Mouse (Mus musculus) thymus, postnatal 25 days (tissue): ENCODE results near the gene Hist2h2ab.
"Not testable (repeated sequence)": the region's sequence is repeated elsewhere in the genome, so short reads cannot be mapped to it uniquely, and the experiment has no call there.

Experiments used
- DNase-seq: peaks from one replicate; pipeline ENCODE4 v3.0.0; 2022

Hist2h2ab gene

GRCm38 (mm10) chr3:96219661-96220130, at the start of gene Hist2h2ab, which contains the start of gene Bola1:
Hist2h2ab (plus strand) TSS chr3:96219865.
Bola1 (minus strand) TSS chr3:96219709.
- DNase-seq = peak; percentile 86

- no peak for DNase-seq
These were observed 49.4 kb upstream of the Hist2h2ab start for GRCm38 (mm10) chr3:96170276-96170675.

- DNase-seq = peak; percentile 42
These were observed 48.6 kb upstream of the Hist2h2ab start for GRCm38 (mm10) chr3:96170976-96171545.

- DNase-seq = no peak
These were observed 48.0 kb upstream of the Hist2h2ab start for GRCm38 (mm10) chr3:96171583-96172196.

DNA sequence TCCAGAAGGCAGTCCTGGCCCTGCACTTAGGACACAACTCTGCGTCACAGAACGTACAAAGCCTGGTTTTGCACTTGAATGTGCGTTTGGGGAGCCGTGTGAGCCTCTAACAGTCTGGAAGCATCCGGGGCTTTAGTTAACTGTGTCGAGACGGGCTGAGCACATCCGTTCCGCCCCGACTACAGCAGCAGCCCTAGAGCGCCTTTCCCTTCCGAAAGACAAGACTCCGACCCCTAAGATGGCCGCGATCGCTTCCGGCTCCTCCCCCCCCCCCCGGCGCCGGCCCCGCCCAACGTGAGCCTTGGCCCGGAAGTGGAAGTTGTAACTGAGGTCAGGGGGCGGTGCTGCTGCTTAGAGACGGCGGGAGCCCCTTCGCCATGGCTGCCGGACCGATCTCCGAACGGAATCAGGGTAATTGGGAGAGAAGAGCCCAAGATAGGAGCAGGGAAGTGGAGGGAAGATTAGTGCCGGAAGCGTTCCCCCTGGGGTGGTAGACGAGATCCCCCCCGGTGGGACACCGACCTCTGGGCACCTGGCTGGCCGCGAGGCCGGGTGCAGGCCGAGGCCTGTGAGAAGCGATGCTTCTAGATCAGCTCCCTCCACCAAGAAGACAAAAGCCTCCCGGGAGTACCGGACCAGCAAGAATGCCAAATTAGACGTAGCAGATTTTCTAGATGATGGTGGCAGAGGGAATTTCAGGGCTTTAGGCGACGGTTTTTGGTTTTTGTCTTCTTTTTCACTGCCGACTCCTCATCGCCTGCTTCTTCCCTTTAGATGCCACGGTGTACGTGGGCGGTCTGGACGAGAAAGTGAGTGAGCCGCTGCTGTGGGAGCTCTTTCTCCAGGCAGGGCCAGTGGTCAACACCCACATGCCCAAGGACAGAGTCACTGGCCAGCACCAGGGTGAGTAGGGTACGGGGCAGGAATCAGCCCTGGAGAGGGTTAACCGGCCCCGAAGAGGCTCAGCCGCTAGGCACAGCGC, 47.2 kb upstream of the Hist2h2ab start, which contains the start of gene Sf3b4:
Gene Sf3b4 (plus strand): TSS at position 136 of the 982 bp plus-strand sequence.
- peak; percentile 86 for DNase-seq

DNA sequence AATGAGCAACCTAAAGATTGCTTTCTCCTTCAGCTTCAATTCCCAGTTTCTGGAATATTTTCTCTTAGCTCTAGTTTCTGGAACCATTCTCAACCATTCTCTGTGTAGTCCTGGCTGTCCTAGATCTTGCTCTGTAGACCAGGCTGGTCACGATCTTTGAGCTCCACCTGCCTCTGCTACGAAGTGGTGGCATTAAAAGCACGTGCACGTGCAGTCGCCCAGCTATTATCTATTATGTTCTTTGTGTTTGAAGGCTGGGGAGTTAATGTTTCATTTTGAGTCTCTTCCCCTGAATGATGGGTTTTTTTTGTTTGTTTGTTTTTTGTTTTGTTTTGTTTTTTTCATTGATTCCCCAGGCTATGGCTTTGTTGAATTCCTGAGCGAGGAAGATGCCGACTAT, 46.5 kb upstream of the Hist2h2ab start:
- DNase-seq = no peak

GRCm38 (mm10) chr3:96174042-96174441, 45.6 kb upstream of the Hist2h2ab start:
- not testable (repeated sequence) for DNase-seq

- no peak for DNase-seq
These were observed 44.4 kb upstream of the Hist2h2ab start for GRCm38 (mm10) chr3:96175251-96175650.

GRCm38 (mm10) chr3:96178427-96178826, 41.2 kb upstream of the Hist2h2ab start:
- DNase-seq = no peak

DNA sequence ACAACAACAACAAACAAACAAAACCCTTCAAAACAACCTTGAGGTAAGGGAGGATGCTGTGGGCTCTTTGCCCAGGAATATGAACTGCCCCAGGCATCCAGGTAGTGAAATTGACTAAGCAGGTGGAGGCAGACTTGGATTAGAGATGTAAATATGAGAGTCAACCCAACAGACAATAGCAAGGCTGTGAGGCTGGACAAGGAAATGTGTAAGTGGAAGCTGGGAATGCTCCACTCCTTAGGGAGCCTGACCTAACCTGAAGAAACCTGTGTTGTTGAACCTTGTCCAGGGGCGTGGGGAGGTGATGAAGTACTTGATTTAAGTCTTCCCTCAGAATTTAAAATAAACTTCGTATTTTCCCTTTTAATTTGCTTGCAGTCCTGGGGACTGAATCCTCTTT, 40.8 kb upstream of the Hist2h2ab start:
- DNase-seq = no peak

DNA sequence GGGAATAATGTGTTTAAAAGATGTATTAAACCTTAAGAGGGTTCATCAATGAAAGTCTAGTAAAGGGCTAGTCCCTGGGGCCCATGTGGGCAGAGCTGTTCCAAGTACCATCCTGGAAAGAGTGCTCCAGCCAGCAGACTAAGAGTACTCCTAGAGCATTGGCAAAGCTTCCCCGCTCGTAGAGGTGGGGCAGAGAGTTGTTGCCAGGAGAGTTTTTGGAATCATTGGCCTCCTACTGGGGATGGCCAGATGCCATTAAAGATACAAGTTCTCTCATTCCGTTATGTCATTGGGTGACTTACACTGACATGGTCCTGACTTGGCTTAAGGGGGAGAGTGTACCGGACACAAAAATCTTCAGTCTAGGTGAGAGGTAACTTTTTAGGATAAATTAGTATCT, 40.1 kb upstream of the Hist2h2ab start:
- no peak for DNase-seq

GRCm38 (mm10) chr3:96180727-96181477, 38.8 kb upstream of the Hist2h2ab start, which contains the start of gene Sv2a:
Sv2a (plus strand) TSS chr3:96181151.
- peak; percentile 58 for DNase-seq

- DNase-seq = no peak
These were observed 37.9 kb upstream of the Hist2h2ab start for GRCm38 (mm10) chr3:96181510-96182381.

DNA sequence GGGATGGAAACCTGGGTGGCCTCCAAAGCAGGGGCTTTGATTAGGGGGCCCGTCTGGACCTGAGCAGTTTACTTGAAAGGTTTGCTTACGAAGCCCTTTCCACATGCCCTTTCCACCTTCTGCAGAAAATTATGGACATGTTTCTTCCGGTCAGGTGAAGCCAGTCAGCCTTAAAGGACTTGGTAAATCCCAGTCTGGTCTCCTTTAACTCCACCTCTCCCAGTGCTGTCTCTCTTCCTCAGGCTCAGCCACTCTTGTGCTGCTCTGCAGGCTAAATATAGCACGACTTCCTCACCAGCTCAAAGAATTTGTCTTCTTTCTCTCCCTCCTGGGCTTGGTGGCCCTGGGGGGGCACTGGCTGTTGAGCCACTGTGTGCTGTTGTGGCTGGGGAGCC, 37.3 kb upstream of the Hist2h2ab start:
- DNase-seq = no peak

- no peak for DNase-seq
These were observed 26.7 kb upstream of the Hist2h2ab start for GRCm38 (mm10) chr3:96192977-96193376.

DNA sequence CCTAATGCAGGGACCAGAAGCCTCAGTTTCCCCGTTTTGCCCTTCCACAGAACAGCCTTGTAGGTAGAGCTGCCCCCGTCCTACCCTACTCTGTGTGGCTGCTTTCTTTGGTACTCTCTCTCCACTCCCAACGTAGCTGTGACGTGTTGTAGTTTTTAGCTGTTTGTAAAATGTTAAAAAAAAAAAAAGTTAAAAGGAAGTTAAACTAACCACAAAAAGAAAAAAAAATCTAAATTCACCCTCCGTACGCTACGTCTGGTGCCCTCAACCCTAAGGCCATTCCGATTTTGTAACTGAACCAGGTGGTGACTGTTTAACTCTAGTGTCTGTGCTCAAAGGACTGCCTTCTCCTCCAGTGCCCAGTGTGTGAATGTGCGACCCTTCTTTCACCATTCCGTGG, 24.7 kb upstream of the Hist2h2ab start:
- no peak for DNase-seq

DNA sequence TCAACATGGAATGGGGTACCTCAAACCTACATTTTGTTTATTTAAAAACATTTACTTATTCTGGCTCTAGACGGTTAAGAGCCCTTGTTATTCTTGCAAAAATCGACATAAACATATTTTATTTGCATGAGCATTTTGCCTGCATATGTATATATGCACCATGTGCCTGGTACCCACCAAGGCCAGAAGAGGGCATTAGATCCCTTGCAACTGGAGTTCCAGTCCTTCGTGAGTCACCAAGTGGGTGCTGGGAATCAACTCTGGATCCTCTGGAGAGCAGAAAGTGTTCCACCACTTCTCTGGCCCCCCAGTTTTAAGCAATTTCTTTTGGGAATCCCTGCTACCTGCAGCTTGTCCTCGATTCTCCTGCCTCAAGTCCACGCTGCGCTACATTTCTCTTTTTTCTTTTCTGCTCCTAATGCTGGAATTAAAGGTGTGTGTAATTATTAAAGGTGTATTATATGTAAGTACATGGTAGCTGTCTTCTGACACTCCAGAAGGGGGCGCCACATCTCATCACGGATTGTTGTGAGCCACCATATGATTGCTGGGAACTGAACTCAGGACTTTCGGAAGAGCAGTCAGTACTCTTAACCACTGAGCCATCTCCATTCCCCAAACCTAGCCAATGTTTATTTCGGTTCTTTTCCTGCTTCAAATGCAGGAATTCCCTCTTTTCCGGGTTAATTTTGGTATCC, 23.9 kb upstream of the Hist2h2ab start:
- DNase-seq = no peak

DNA sequence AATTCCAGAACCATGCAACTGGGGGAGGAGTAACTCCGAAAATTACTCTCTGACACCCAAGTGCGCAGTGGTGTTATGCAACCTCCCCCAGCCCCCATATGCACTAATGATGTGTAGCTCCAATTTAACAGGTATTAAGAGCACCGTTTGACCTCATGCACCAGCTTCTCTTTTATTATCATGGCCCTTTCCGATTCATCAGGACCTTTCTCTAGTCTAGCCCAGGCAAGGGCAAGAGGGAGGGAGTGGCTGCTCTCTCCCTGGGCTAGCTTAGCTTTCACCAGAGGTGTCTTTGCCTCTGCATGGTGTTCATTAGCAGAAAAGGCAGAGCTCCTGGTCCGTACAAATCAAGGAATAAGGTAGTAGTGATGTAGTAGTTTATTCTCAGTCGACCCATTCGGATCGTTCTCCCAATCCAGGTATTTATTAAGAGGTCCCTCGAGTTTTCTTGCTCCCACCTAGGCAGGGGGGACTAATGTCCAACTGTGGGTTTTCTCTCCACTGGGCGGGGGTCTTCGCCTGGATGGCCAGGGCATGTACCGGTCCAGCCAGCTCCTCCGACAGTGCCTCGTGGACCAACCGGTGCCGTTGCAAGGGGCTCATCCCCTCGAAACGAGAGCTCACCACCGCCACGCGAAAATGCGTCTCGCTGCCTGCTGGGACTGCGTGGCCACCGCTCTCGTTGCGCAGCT, 23.1 kb upstream of the Hist2h2ab start:
- DNase-seq = no peak

DNA sequence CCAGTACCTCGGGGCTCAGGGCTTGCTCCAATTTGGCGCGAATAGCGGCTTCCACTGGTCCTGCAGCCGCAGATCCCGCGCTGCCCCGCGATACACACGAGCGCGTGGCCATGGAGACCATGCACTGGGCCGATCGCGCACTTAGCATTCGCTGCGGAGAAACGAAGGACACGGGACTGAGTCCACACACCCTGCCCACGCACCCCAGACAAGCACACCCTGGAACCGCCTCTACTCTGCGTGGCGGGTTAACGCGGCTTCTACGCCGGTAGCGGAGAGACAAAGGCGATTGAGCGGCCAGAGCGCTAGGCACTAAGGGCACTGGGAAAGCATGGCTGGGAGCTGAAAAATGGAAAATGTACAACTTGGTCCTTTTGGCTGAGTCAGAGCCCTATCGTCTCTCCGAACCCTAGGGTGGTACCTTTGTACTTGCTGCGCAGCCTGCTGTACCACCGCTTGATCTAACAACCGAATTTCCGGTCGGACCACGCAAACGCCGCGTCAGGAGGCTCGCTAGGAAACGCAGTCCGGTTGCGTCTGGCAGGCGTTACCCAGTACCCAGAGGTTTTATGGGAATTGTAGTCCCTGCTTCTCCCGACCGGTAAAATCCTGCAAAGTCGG, 22.4 kb upstream of the Hist2h2ab start:
- DNase-seq = peak; percentile 84

DNA sequence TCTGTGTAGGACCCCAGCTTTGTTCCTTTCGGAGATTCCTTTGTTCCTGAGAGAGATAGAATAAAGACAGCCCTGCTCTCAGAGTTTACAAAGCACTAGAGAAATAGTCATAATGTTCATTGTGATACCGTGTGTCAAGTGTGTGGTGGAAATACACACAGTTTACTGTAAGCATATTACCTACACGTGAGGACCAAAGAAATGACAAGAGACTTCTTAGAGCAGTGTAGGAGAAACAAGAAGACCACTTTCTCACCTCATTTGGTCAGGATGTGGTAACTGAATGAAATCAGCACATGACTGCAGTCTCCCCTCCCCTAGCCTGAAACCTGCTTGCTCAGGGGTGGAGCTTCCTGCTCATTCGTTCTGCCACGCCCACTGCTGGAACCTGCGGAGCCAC, 21.5 kb upstream of the Hist2h2ab start:
- peak; percentile 51 for DNase-seq
